Mouse (Mus musculus): Measurements from ENCODE around the gene Shh. TPM values are rescaled to one million over a fixed set of nuclear protein-coding genes. Genes with fewer than 3 reads are reported as not detected.
A peak's percentile ranks its signal among the peaks of the same experiment; 100 is the strongest.

Shh gene
- polyA plus RNA-seq, 1 experiment from 2014 or later, result 1.8 TPM

GRCm38 (mm10) chr5:28465526-28465925 lies 1.5 kb downstream of the Shh start:
- Histone ChIP-seq H3K4me3 (peak overlapping the region; percentile 56), H3K36me3 (no peaks in the 10 kb centered on the region), H3K4me1 (replicated peaks) (peaks cover 47% of the 10 kb centered on the region), H3K27me3 (peaks cover 100% of the 10 kb centered on the region), H3K27ac (peak overlapping the region; percentile 62; the same call in 1 of the 2 replicates), H3K4me2 (peak overlapping the region; percentile 88), H3K9me3 (no peaks in the 10 kb centered on the region), H3K9ac (peak overlapping the region; percentile 74)
- under 1% methylated on average over 18 of the region's 18 CpGs for WGBS
- no peak for ATAC-seq (ENCODE audit: low FRiP score)

- Histone ChIP-seq H3K4me3 (peak overlapping the region; percentile 56), H3K4me1 (replicated peaks) (peaks cover 51% of the 10 kb centered on the region), H3K9me3 (no peaks in the 10 kb centered on the region), H3K4me2 (peak overlapping the region; percentile 88), H3K9ac (peak overlapping the region; percentile 74), H3K36me3 (no peaks in the 10 kb centered on the region), H3K27me3 (peaks cover 100% of the 10 kb centered on the region), H3K27ac (peak overlapping the region; percentile 62; the same call in 1 of the 2 replicates)
- WGBS, result under 1% methylated on average over 29 of the region's 29 CpGs
- peak; percentile 62 for ATAC-seq (ENCODE audit: low FRiP score)
These were observed 2.0 kb downstream of the Shh start for GRCm38 (mm10) chr5:28465099-28465406.

- H3K4me1 ChIP-seq (replicated peaks), result peaks cover 57% of the 10 kb centered on the region
- peak; percentile 41 for ATAC-seq (ENCODE audit: low FRiP score)
- under 1% methylated on average over 72 of the region's 76 CpGs for WGBS
These were observed 2.5 kb downstream of the Shh start for GRCm38 (mm10) chr5:28464361-28465098.

GRCm38 (mm10) chr5:28463656-28464055 lies 3.4 kb downstream of the Shh start:
- WGBS, result 2% methylated on average over 10 of the region's 10 CpGs
- Histone ChIP-seq H3K9me3 (no peaks in the 10 kb centered on the region), H3K27ac (peak overlapping the region; percentile 0), H3K4me3 (peak overlapping the region; percentile 56), H3K4me2 (peak overlapping the region; percentile 88), H3K4me1 (replicated peaks) (peaks cover 64% of the 10 kb centered on the region), H3K9ac (0 out of 2 replicates have a peak overlapping the region, but pooled peaks have one; percentile 53), H3K36me3 (no peaks in the 10 kb centered on the region), H3K27me3 (peaks cover 100% of the 10 kb centered on the region)
- no peak for ATAC-seq (ENCODE audit: low FRiP score)

More at GRCm38 (mm10) chr5:28464361-28465098, 2.5 kb downstream of the Shh start:
- Histone ChIP-seq H3K4me3 (peak overlapping the region; percentile 56), H3K9me3 (no peaks in the 10 kb centered on the region), H3K9ac (peak overlapping the region; percentile 74), H3K36me3 (no peaks in the 10 kb centered on the region), H3K27ac (peak overlapping the region; percentile 62; the same call in 1 of the 2 replicates), H3K4me2 (peak overlapping the region; percentile 88), H3K27me3 (peaks cover 100% of the 10 kb centered on the region)

GRCm38 (mm10) chr5:28462741-28463590 lies 4.1 kb downstream of the Shh start:
- peak overlapping the region; percentile 88 for H3K4me2 ChIP-seq
- H3K9me3 ChIP-seq, result no peaks in the 10 kb centered on the region
- H3K36me3 ChIP-seq, result no peaks in the 10 kb centered on the region
- no peak for ATAC-seq (ENCODE audit: low FRiP score)
- H3K4me1 ChIP-seq (replicated peaks), result peaks cover 71% of the 10 kb centered on the region
- peak overlapping the region; percentile 53; the same call in 1 of the 2 replicates for H3K9ac ChIP-seq
- peaks cover 100% of the 10 kb centered on the region for H3K27me3 ChIP-seq
- H3K4me3 ChIP-seq, result peak overlapping the region; percentile 56
- 1% methylated on average over 33 of the region's 33 CpGs for WGBS
- H3K27ac ChIP-seq, result peak overlapping the region; percentile 0; the same call in 1 of the 2 replicates

- Histone ChIP-seq H3K4me2 (peak overlapping the region; percentile 17; the same call in 1 of the 2 replicates), H3K4me1 (replicated peaks) (peaks cover 69% of the 10 kb centered on the region), H3K9me3 (no peaks in the 10 kb centered on the region), H3K9ac (no peak overlapping the region), H3K36me3 (no peaks in the 10 kb centered on the region), H3K4me3 (no peak overlapping the region), H3K27ac (no peak overlapping the region), H3K27me3 (peaks cover 98% of the 10 kb centered on the region)
- no peak for ATAC-seq (ENCODE audit: low FRiP score)
- WGBS, result 13% methylated on average over 11 of the region's 11 CpGs
These were observed 5.7 kb downstream of the Shh start for GRCm38 (mm10) chr5:28461376-28461775.

- H3K4me3 ChIP-seq, result no peak overlapping the region
These were observed 6.3 kb downstream of the Shh start for GRCm38 (mm10) chr5:28460556-28461350.

GRCm38 (mm10) chr5:28459456-28460225 lies 7.4 kb downstream of the Shh start:
- Histone ChIP-seq H3K36me3 (no peaks in the 10 kb centered on the region), H3K9me3 (no peaks in the 10 kb centered on the region), H3K27ac (no peak overlapping the region)

More at GRCm38 (mm10) chr5:28460556-28461350, 6.3 kb downstream of the Shh start:
- 1% methylated on average over 17 of the region's 17 CpGs for WGBS
- peaks cover 63% of the 10 kb centered on the region for H3K4me1 ChIP-seq (replicated peaks)
- no peak overlapping the region for H3K27ac ChIP-seq
- no peak overlapping the region for H3K9ac ChIP-seq
- no peak for ATAC-seq (ENCODE audit: low FRiP score)
- H3K9me3 ChIP-seq, result no peaks in the 10 kb centered on the region
- H3K27me3 ChIP-seq, result peaks cover 98% of the 10 kb centered on the region
- H3K36me3 ChIP-seq, result no peaks in the 10 kb centered on the region
- peak overlapping the region; percentile 17 for H3K4me2 ChIP-seq

GRCm38 (mm10) chr5:28458821-28459240 lies 8.2 kb downstream of the Shh start:
- under 1% methylated on average over 27 of the region's 27 CpGs for WGBS
- Histone ChIP-seq H3K4me1 (replicated peaks) (peaks cover 44% of the 10 kb centered on the region), H3K27me3 (peaks cover 93% of the 10 kb centered on the region), H3K9me3 (no peaks in the 10 kb centered on the region), H3K4me3 (peak overlapping the region; percentile 45), H3K9ac (no peak overlapping the region), H3K27ac (peak overlapping the region; percentile 23; the same call in 1 of the 2 replicates), H3K36me3 (no peaks in the 10 kb centered on the region), H3K4me2 (peak overlapping the region; percentile 78)
- no peak for ATAC-seq (ENCODE audit: low FRiP score)

More at GRCm38 (mm10) chr5:28459456-28460225, 7.4 kb downstream of the Shh start:
- H3K27me3 ChIP-seq, result peaks cover 93% of the 10 kb centered on the region
- H3K4me3 ChIP-seq, result peak overlapping the region; percentile 6; the same call in 1 of the 2 replicates
- peaks cover 52% of the 10 kb centered on the region for H3K4me1 ChIP-seq (replicated peaks)
- WGBS, result 2% methylated on average over 41 of the region's 41 CpGs
- ATAC-seq (ENCODE audit: low FRiP score), result no peak; the same call in 1 of the 2 replicates
- H3K9ac ChIP-seq, result no peak overlapping the region
- H3K4me2 ChIP-seq, result peak overlapping the region; percentile 78

GRCm38 (mm10) chr5:28457921-28458641 lies 9.0 kb downstream of the Shh start:
- WGBS, result 1% methylated on average over 80 of the region's 95 CpGs
- Histone ChIP-seq H3K9ac (peak overlapping the region; percentile 35; the same call in 1 of the 2 replicates), H3K36me3 (no peaks in the 10 kb centered on the region), H3K4me2 (peak overlapping the region; percentile 78), H3K9me3 (no peaks in the 10 kb centered on the region), H3K27ac (0 out of 2 replicates have a peak overlapping the region, but pooled peaks have one; percentile 30), H3K4me1 (replicated peaks) (peaks cover 40% of the 10 kb centered on the region), H3K27me3 (peaks cover 89% of the 10 kb centered on the region), H3K4me3 (peak overlapping the region; percentile 45)
- peak; percentile 26; the same call in 1 of the 2 replicates for ATAC-seq (ENCODE audit: low FRiP score)
